Mouse (Mus musculus) ES-Bruce4 (cell line): ENCODE data around the gene Plekho2. TPM values are rescaled to one million over a fixed set of nuclear protein-coding genes. Genes with fewer than 3 reads are reported as not detected.
A peak's percentile ranks its signal among the peaks of the same experiment; 100 is the strongest.

ENCODE experiments used
- H3K27ac ChIP-seq: 2 replicates; pipeline ENCODE4 v1.5.1; 2012; ENCODE audit warnings: low read length, inconsistent platforms; ENCODE audit not compliant: insufficient read depth
- H3K27me3 ChIP-seq: 2 replicates; pipeline ENCODE4 v1.6.1; 2012; ENCODE audit warnings: mild to moderate bottlenecking, low read length, inconsistent platforms; ENCODE audit not compliant: control insufficient read depth, poor library complexity, insufficient read depth, severe bottlenecking
- H3K36me3 ChIP-seq: 2 replicates; pipeline ENCODE4 v1.6.1; 2012; ENCODE audit warnings: inconsistent platforms, mild to moderate bottlenecking, low read length, moderate library complexity; ENCODE audit not compliant: control insufficient read depth, poor library complexity, insufficient read depth, severe bottlenecking
- H3K4me1 ChIP-seq: one replicate; pipeline ENCODE4 v1.8.1; 2011; ENCODE audit warnings: low read length; ENCODE audit not compliant: control insufficient read depth, insufficient read depth
- H3K4me3 ChIP-seq: 2 replicates; pipeline ENCODE4 v1.5.1; 2011; ENCODE audit warnings: low read depth, mild to moderate bottlenecking, low read length
- H3K9ac ChIP-seq: 2 replicates; pipeline ENCODE4 v1.6.1; 2012; ENCODE audit warnings: low read depth, mild to moderate bottlenecking, inconsistent platforms; ENCODE audit not compliant: poor library complexity, severe bottlenecking
- H3K9me3 ChIP-seq: replicated peaks from 2 replicates; pipeline ENCODE4 v1.6.1; 2012; ENCODE audit warnings: mild to moderate bottlenecking, low read length, inconsistent platforms; ENCODE audit not compliant: control insufficient read depth, poor library complexity, insufficient read depth, severe bottlenecking
- CTCF ChIP-seq: IDR thresholded peaks from one replicate; pipeline ENCODE4 v1.8.1; 2011; ENCODE audit warnings: low read depth, low read length
- EP300 ChIP-seq: IDR thresholded peaks from 2 replicates; pipeline ENCODE4 v1.6.1; 2011; ENCODE audit warnings: low read depth, low read length; ENCODE audit not compliant: insufficient read depth
- POLR2A ChIP-seq: IDR thresholded peaks from one replicate; pipeline ENCODE4 v1.8.1; 2011; ENCODE audit warnings: low read length; ENCODE audit not compliant: insufficient read depth
- polyA plus RNA-seq: library from polyadenylated mRNA; stranded (reverse); fragments of >200 nt; gene quantifications from 2 replicates; pipeline ENCODE4 v1.2.4, GENCODE M21; 2011; ENCODE audit warnings: low read depth; ENCODE audit not compliant: missing spikeins, insufficient read depth, insufficient read length

The Plekho2 gene
- polyA plus RNA-seq, 1 experiment: 6.1 TPM

GRCm38 (mm10) chr9:65603401-65604102 is 23.7 kb upstream of the Plekho2 start:
- Histone ChIP-seq H3K27me3 (no peaks in the 10 kb centered on the region), H3K9ac (no peak overlapping the region), H3K9me3 (no peaks in the 10 kb centered on the region), H3K36me3 (no peaks in the 10 kb centered on the region), H3K4me3 (no peak overlapping the region), H3K27ac (peak overlapping the region; percentile 83), H3K4me1 (peaks cover 2% of the 10 kb centered on the region)
- no peak for TF ChIP-seq EP300
- peak; percentile 50 for TF ChIP-seq CTCF

- H3K9me3 ChIP-seq: no peaks in the 10 kb centered on the region
Measured at GRCm38 (mm10) chr9:65600951-65601350, 21.1 kb upstream of the Plekho2 start.

GRCm38 (mm10) chr9:65598765-65599249 is 19.0 kb upstream of the Plekho2 start:
- H3K27me3 ChIP-seq: no peaks in the 10 kb centered on the region
- no peak overlapping the region for H3K27ac ChIP-seq
- H3K9ac ChIP-seq: no peak overlapping the region; the same call in 1 of the 2 replicates
- H3K9me3 ChIP-seq: no peaks in the 10 kb centered on the region
- peaks cover 16% of the 10 kb centered on the region for H3K36me3 ChIP-seq
- H3K4me3 ChIP-seq: peak overlapping the region; percentile 42; the same call in 1 of the 2 replicates
- TF ChIP-seq CTCF (peak; percentile 8), POLR2A (no peak), EP300 (no peak)
- peaks cover 2% of the 10 kb centered on the region for H3K4me1 ChIP-seq

More at GRCm38 (mm10) chr9:65600951-65601350, 21.1 kb upstream of the Plekho2 start:
- Histone ChIP-seq H3K9ac (peak overlapping the region; percentile 25; the same call in 1 of the 2 replicates), H3K27ac (peak overlapping the region; percentile 80), H3K27me3 (no peaks in the 10 kb centered on the region), H3K36me3 (peaks cover 1% of the 10 kb centered on the region), H3K4me3 (peak overlapping the region; percentile 31; the same call in 1 of the 2 replicates), H3K4me1 (peaks cover 2% of the 10 kb centered on the region)
- TF ChIP-seq EP300 (no peak), POLR2A (peak; percentile 60)

- Histone ChIP-seq H3K27me3 (no peaks in the 10 kb centered on the region), H3K27ac (peak overlapping the region; percentile 93), H3K4me1 (no peaks in the 10 kb centered on the region), H3K36me3 (peaks cover 33% of the 10 kb centered on the region), H3K4me3 (peak overlapping the region; percentile 19), H3K9me3 (no peaks in the 10 kb centered on the region), H3K9ac (no peak overlapping the region)
- TF ChIP-seq POLR2A (no peak), CTCF (no peak), EP300 (peak; percentile 81; the same call in 1 of the 2 replicates)
Measured at GRCm38 (mm10) chr9:65593596-65593995, 13.8 kb upstream of the Plekho2 start.

GRCm38 (mm10) chr9:65592721-65593120 is 12.9 kb upstream of the Plekho2 start:
- Histone ChIP-seq H3K4me3 (peak overlapping the region; percentile 19), H3K9ac (no peak overlapping the region), H3K36me3 (peaks cover 33% of the 10 kb centered on the region), H3K9me3 (no peaks in the 10 kb centered on the region), H3K4me1 (no peaks in the 10 kb centered on the region), H3K27ac (peak overlapping the region; percentile 93), H3K27me3 (no peaks in the 10 kb centered on the region)
- TF ChIP-seq POLR2A (no peak), CTCF (no peak), EP300 (no peak)

- H3K36me3 ChIP-seq: peaks cover 17% of the 10 kb centered on the region
- H3K27ac ChIP-seq: no peak overlapping the region
- H3K9me3 ChIP-seq: no peaks in the 10 kb centered on the region
- peak overlapping the region; percentile 69; the same call in 1 of the 2 replicates for H3K9ac ChIP-seq
- peak overlapping the region; percentile 73 for H3K4me3 ChIP-seq
- H3K4me1 ChIP-seq: no peaks in the 10 kb centered on the region
- H3K27me3 ChIP-seq: no peaks in the 10 kb centered on the region
- no peak for TF ChIP-seq EP300
- TF ChIP-seq POLR2A: no peak
- no peak for TF ChIP-seq CTCF
Measured at GRCm38 (mm10) chr9:65589091-65589490, 9.3 kb upstream of the Plekho2 start.
